Mouse (Mus musculus) bone marrow, adult 2 months (tissue): ENCODE measurements around the gene Hist1h2ab.

Source experiments
- CTCF ChIP-seq: fragments of 200-500 bp; IDR thresholded peaks from 2 replicates; pipeline ENCODE4 v1.5.1; 2011; ENCODE audit warnings: low read length, control low read depth; ENCODE audit not compliant: control insufficient read depth, insufficient read depth
- POLR2A ChIP-seq: fragments of 200-500 bp; IDR thresholded peaks from 2 replicates; pipeline ENCODE4 v1.6.1; 2011; ENCODE audit warnings: low read depth, mild to moderate bottlenecking, control low read depth, low read length, borderline replicate concordance; ENCODE audit not compliant: control insufficient read depth

GRCm38 (mm10) chr13:23729706-23730105, 21.2 kb upstream of the Hist1h2ab start:
- no peak for TF ChIP-seq CTCF
- TF ChIP-seq POLR2A, result no peak
